Mouse (Mus musculus) MEL (cell line): ENCODE data around the gene Zic1. TPM values are rescaled to one million over a fixed set of nuclear protein-coding genes. Genes with fewer than 3 reads are reported as not detected.

ENCODE experiments used
- DNase-seq: peaks from one replicate; pipeline ENCODE4 v3.0.0; 2011; ENCODE audit warnings: low read depth, low spot score
- H3K27ac ChIP-seq: 2 replicates; pipeline ENCODE4 v1.5.1; 2012; ENCODE audit warnings: low read depth, mild to moderate bottlenecking, control low read depth, low read length, moderate library complexity; ENCODE audit not compliant: control insufficient read depth
- H3K27me3 ChIP-seq, 2 experiments: fragments of 150-350 bp in 1 of 2; sonication (generic) in 1 of 2; 2 replicates each; pipeline ENCODE4 v1.6.1; 2012; ENCODE audit warnings: low read length in 2 of 2, mild to moderate bottlenecking in 2 of 2, improper control_type of control experiment in 1 of 2, moderate library complexity in 1 of 2; ENCODE audit not compliant: insufficient read depth in 2 of 2, control insufficient read depth in 1 of 2
- H3K36me3 ChIP-seq, 2 experiments: 2 replicates each; pipeline ENCODE4 v1.6.1; 2012 to 2014; ENCODE audit warnings: low read length in 2 of 2, improper control_type of control experiment in 1 of 2, inconsistent platforms in 1 of 2, mild to moderate bottlenecking in 1 of 2; ENCODE audit not compliant: insufficient read depth in 2 of 2, control insufficient read depth in 1 of 2
- H3K4me1 ChIP-seq, 2 experiments: fragments of 150-350 bp in 1 of 2; sonication (generic) in 1 of 2; 2 replicates each; pipeline ENCODE4 v1.6.1; 2012; ENCODE audit warnings: low read length in 2 of 2, improper control_type of control experiment in 1 of 2, mild to moderate bottlenecking in 1 of 2; ENCODE audit not compliant: insufficient read depth in 2 of 2, control insufficient read depth in 1 of 2
- H3K4me3 ChIP-seq, 2 experiments: fragments of 150-350 bp in 1 of 2; sonication (generic) in 1 of 2; 2 replicates each; pipeline ENCODE4 v1.5.1; 2012; ENCODE audit warnings: low read depth in 2 of 2, low read length in 2 of 2, mild to moderate bottlenecking in 2 of 2, moderate library complexity in 2 of 2, control low read depth in 1 of 2, improper control_type of control experiment in 1 of 2; ENCODE audit not compliant: control insufficient read depth in 1 of 2, insufficient read depth in 1 of 2
- H3K79me2 ChIP-seq: 2 replicates; pipeline ENCODE4 v1.6.1; 2012; ENCODE audit warnings: mild to moderate bottlenecking, low read length, moderate library complexity; ENCODE audit not compliant: control insufficient read depth, poor library complexity, insufficient read depth
- H3K9ac ChIP-seq: 2 replicates; pipeline ENCODE4 v1.6.1; 2012; ENCODE audit warnings: low read depth, mild to moderate bottlenecking, control low read depth, low read length, moderate library complexity; ENCODE audit not compliant: control insufficient read depth, poor library complexity, severe bottlenecking
- H3K9me3 ChIP-seq: fragments of 150-350 bp; sonication (generic); replicated peaks from 2 replicates; pipeline ENCODE4 v1.6.1; 2012; ENCODE audit warnings: mild to moderate bottlenecking, low read length, improper control_type of control experiment, moderate library complexity; ENCODE audit not compliant: insufficient read depth
- CHD1 ChIP-seq: IDR thresholded peaks from 2 replicates; pipeline ENCODE4 v1.6.1; 2012; ENCODE audit warnings: low read depth, mild to moderate bottlenecking, inconsistent platforms, low read length, improper control_type of control experiment
- CHD2 ChIP-seq: IDR thresholded peaks from 2 replicates; pipeline ENCODE4 v1.6.1; 2011; ENCODE audit warnings: low read length, improper control_type of control experiment
- CTCF ChIP-seq, 3 experiments: IDR thresholded peaks in 2 of 3; conservative IDR thresholded peaks in 1 of 3; 2 replicates each; pipeline ENCODE4 v1.5.1; 2011 to 2012; ENCODE audit warnings: low read length in 3 of 3, low read depth in 2 of 3, mild to moderate bottlenecking in 2 of 3, improper control_type of control experiment in 1 of 3, inconsistent platforms in 1 of 3, mixed read lengths in 1 of 3, moderate library complexity in 1 of 3; ENCODE audit not compliant: control insufficient read depth in 1 of 3, insufficient read depth in 1 of 3, poor library complexity in 1 of 3, severe bottlenecking in 1 of 3
- E2F4 ChIP-seq: IDR thresholded peaks from 2 replicates; pipeline ENCODE4 v1.6.1; 2011; ENCODE audit warnings: low read depth, low read length, improper control_type of control experiment, borderline replicate concordance
- ELF1 ChIP-seq: IDR thresholded peaks from 2 replicates; pipeline ENCODE4 v1.6.1; 2014; ENCODE audit warnings: low read depth, mild to moderate bottlenecking, inconsistent platforms, low read length, improper control_type of control experiment, moderate library complexity
- GABPA ChIP-seq: IDR thresholded peaks from 2 replicates; pipeline ENCODE4 v1.6.1; 2012; ENCODE audit warnings: low read depth, mild to moderate bottlenecking, inconsistent platforms, low read length, improper control_type of control experiment, moderate library complexity
- GATA1 ChIP-seq: IDR thresholded peaks from 2 replicates; pipeline ENCODE4 v1.6.1; 2011; ENCODE audit warnings: low read depth, low read length, improper control_type of control experiment
- HCFC1 ChIP-seq: IDR thresholded peaks from 2 replicates; pipeline ENCODE4 v1.6.1; 2012; ENCODE audit warnings: low read depth, mild to moderate bottlenecking, inconsistent platforms, low read length, improper control_type of control experiment, moderate library complexity
- JUND ChIP-seq: IDR thresholded peaks from 2 replicates; pipeline ENCODE4 v1.6.1; 2011; ENCODE audit warnings: low read depth, mild to moderate bottlenecking, improper control_type of control experiment, low read length
- KAT2A ChIP-seq: conservative IDR thresholded peaks from 2 replicates; pipeline ENCODE4 v1.6.1; 2012; ENCODE audit warnings: low read depth, low read length, improper control_type of control experiment, inconsistent platforms
- MAFK ChIP-seq: IDR thresholded peaks from 2 replicates; pipeline ENCODE4 v1.6.1; 2011; ENCODE audit warnings: low read depth, mild to moderate bottlenecking, low read length, improper control_type of control experiment, borderline replicate concordance
- MAZ ChIP-seq: IDR thresholded peaks from 2 replicates; pipeline ENCODE4 v1.6.1; 2012; ENCODE audit warnings: low read depth, mild to moderate bottlenecking, inconsistent platforms, low read length, improper control_type of control experiment
- MEF2A ChIP-seq: IDR thresholded peaks from 2 replicates; pipeline ENCODE4 v1.6.1; 2014; ENCODE audit warnings: low read depth, mild to moderate bottlenecking, inconsistent platforms, low read length, improper control_type of control experiment; ENCODE audit not compliant: poor library complexity, insufficient replicate concordance, severe bottlenecking; ENCODE audit errors: extremely low read depth
- MYB ChIP-seq: IDR thresholded peaks from 2 replicates; pipeline ENCODE4 v1.6.1; 2011; ENCODE audit warnings: mild to moderate bottlenecking, low read depth, low read length, improper control_type of control experiment
- MYC ChIP-seq: IDR thresholded peaks from 2 replicates; pipeline ENCODE4 v1.6.1; 2011; ENCODE audit warnings: low read depth, mild to moderate bottlenecking, low read length, improper control_type of control experiment, moderate library complexity
- POLR2A ChIP-seq, 2 experiments: IDR thresholded peaks; 2 replicates each; pipeline ENCODE4 v1.6.1; 2011 to 2012; ENCODE audit warnings: low read length in 2 of 2, mild to moderate bottlenecking in 2 of 2, control low read depth in 1 of 2, improper control_type of control experiment in 1 of 2, low read depth in 1 of 2, moderate library complexity in 1 of 2; ENCODE audit not compliant: control insufficient read depth in 1 of 2, insufficient read depth in 1 of 2, poor library complexity in 1 of 2
- TAL1 ChIP-seq: IDR thresholded peaks from 2 replicates; pipeline ENCODE4 v1.6.1; 2012; ENCODE audit warnings: mild to moderate bottlenecking, inconsistent platforms, low read length, moderate library complexity, mixed read lengths
- TCF12 ChIP-seq: IDR thresholded peaks from 2 replicates; pipeline ENCODE4 v1.6.1; 2014; ENCODE audit warnings: low read depth, mild to moderate bottlenecking, inconsistent platforms, low read length, improper control_type of control experiment, moderate library complexity
- USF2 ChIP-seq, 2 experiments: IDR thresholded peaks; 2 replicates each; pipeline ENCODE4 v1.6.1; 2011 to 2012; ENCODE audit warnings: improper control_type of control experiment in 2 of 2, low read length in 2 of 2, borderline replicate concordance in 1 of 2, inconsistent platforms in 1 of 2, low read depth in 1 of 2, mild to moderate bottlenecking in 1 of 2; ENCODE audit not compliant: insufficient read depth in 1 of 2
- ZMIZ1 ChIP-seq: IDR thresholded peaks from 2 replicates; pipeline ENCODE4 v1.6.1; 2012; ENCODE audit warnings: low read depth, mild to moderate bottlenecking, inconsistent platforms, low read length, improper control_type of control experiment, moderate library complexity
- polyA plus RNA-seq, 2 experiments: library from polyadenylated mRNA; stranded (reverse) in 1 of 2; unstranded in 1 of 2; fragments of >175 nt in 1 of 2; fragments of >200 nt in 1 of 2; gene quantifications; 2 replicates each; pipeline versions ENCODE4 v1.2.1 to v1.2.4; 2012; ENCODE audit warnings: low replicate concordance in 2 of 2, low read depth in 1 of 2; ENCODE audit not compliant: insufficient read length in 2 of 2, insufficient read depth in 1 of 2, missing spikeins in 1 of 2
- total RNA-seq: library from RNA; depleted of rRNA; stranded (reverse); fragments of 300-350 nt; gene quantifications from 2 replicates; pipeline ENCODE4 v1.2.3, GENCODE M21; 2012

The Zic1 gene
- total and polyA plus RNA-seq, 3 experiments: not detected

GRCm38 (mm10) chr9:91377036-91377872 lies 11.6 kb upstream of the Zic1 start:
- DNase-seq: no peak
- H3K4me1 ChIP-seq: no peaks in the 10 kb centered on the region
- no peak overlapping the region for H3K4me3 ChIP-seq
- H3K79me2 ChIP-seq: no peaks in the 10 kb centered on the region
- H3K27me3 ChIP-seq: no peaks in the 10 kb centered on the region
- H3K36me3 ChIP-seq: no peaks in the 10 kb centered on the region
- no peaks in the 10 kb centered on the region for H3K9me3 ChIP-seq
- H3K27ac ChIP-seq: no peak overlapping the region
- H3K9ac ChIP-seq: no peak overlapping the region
- no peak for TF ChIP-seq ELF1
- TF ChIP-seq CHD2: no peak

- no peak overlapping the region for H3K4me3 ChIP-seq
Measured at GRCm38 (mm10) chr9:91374665-91375064, 9.1 kb upstream of the Zic1 start.

GRCm38 (mm10) chr9:91373811-91374575 lies 8.4 kb upstream of the Zic1 start:
- no peaks in the 10 kb centered on the region for H3K79me2 ChIP-seq
- no peaks in the 10 kb centered on the region for H3K27me3 ChIP-seq
- no peak for TF ChIP-seq HCFC1
- no peak for TF ChIP-seq MEF2A
- no peak for TF ChIP-seq MAZ
- TF ChIP-seq POLR2A (IDR thresholded peaks at IDR 0.05; ENCODE audit: control insufficient read depth in 1 of 2, insufficient read depth in 1 of 2, low read depth in 1 of 2, low read length in 2 of 2, poor library complexity in 1 of 2): no peak
- no peak for TF ChIP-seq GABPA
- no peak for TF ChIP-seq ZMIZ1
- TF ChIP-seq JUND: no peak
- no peak for TF ChIP-seq ELF1
- TF ChIP-seq USF2 (IDR thresholded peaks at IDR 0.05; ENCODE audit: borderline replicate concordance in 1 of 2, insufficient read depth in 1 of 2, low read depth in 1 of 2, low read length in 2 of 2): no peak
- no peak for TF ChIP-seq TCF12
- no peak for TF ChIP-seq MYB
- no peak for TF ChIP-seq GATA1
- no peak overlapping the region for H3K4me3 ChIP-seq
- no peak for DNase-seq
- H3K27ac ChIP-seq: no peak overlapping the region
- H3K9me3 ChIP-seq: no peaks in the 10 kb centered on the region
- no peaks in the 10 kb centered on the region for H3K36me3 ChIP-seq
- H3K9ac ChIP-seq: no peak overlapping the region
- no peaks in the 10 kb centered on the region for H3K4me1 ChIP-seq

More at GRCm38 (mm10) chr9:91374665-91375064, 9.1 kb upstream of the Zic1 start:
- Histone ChIP-seq H3K27me3 (no peaks in the 10 kb centered on the region), H3K36me3 (no peaks in the 10 kb centered on the region), H3K4me1 (no peaks in the 10 kb centered on the region), H3K9me3 (no peaks in the 10 kb centered on the region), H3K9ac (no peak overlapping the region), H3K79me2 (no peaks in the 10 kb centered on the region), H3K27ac (no peak overlapping the region)
- DNase-seq: no peak
- no peak for TF ChIP-seq KAT2A
- no peak for TF ChIP-seq CHD1
- TF ChIP-seq TAL1: no peak
- TF ChIP-seq E2F4: no peak
- no peak for TF ChIP-seq MYC
- TF ChIP-seq CTCF (IDR thresholded peaks at IDR 0.05 in 2 of 3, conservative IDR thresholded peaks at IDR 0.05 in 1 of 3; ENCODE audit: control insufficient read depth in 1 of 3, insufficient read depth in 1 of 3, low read depth in 2 of 3, low read length in 3 of 3, poor library complexity in 1 of 3, severe bottlenecking in 1 of 3): no peak
- TF ChIP-seq ZMIZ1: no peak
- TF ChIP-seq USF2 (IDR thresholded peaks at IDR 0.05; ENCODE audit: borderline replicate concordance in 1 of 2, insufficient read depth in 1 of 2, low read depth in 1 of 2, low read length in 2 of 2): no peak
- no peak for TF ChIP-seq MAFK
